Mouse (Mus musculus) E14TG2a.4 (cell line): ENCODE measurements around the gene Tspan10.

Experiments used
- CTCF ChIP-seq: conservative IDR thresholded peaks from 2 replicates; pipeline ENCODE4 v1.5.1; 2014; ENCODE audit warnings: low read length
- NANOG ChIP-seq: IDR thresholded peaks from 2 replicates; pipeline ENCODE4 v1.6.1; 2014; ENCODE audit warnings: borderline replicate concordance, low read length, mixed read lengths

DNA sequence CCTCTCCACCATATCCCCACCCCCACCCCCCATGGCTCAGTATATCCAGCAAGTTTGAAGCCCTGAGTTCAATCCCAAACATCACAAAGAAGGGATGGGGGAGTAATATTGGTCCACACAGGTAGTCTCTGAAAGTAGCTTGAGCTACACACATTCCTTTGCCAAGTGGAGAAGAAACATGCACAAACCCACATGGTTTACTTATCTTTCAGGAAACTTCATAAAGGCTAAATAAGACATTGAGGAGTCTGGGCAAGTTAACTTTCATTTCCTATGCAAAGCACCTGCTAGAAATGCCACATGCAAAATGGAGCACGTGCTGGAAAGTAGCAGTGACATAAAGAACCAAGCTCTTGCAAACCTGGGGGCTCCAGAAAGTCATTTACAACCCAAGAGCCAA is 36.0 kb upstream of the Tspan10 start:
- TF ChIP-seq CTCF (no peak), NANOG (no peak)
